Mouse (Mus musculus) embryonic facial prominence, embryonic 13.5 days (tissue): ENCODE data around the gene Unc45b. TPM values are rescaled to one million over a fixed set of nuclear protein-coding genes. Genes with fewer than 3 reads are reported as not detected.
"Not testable (repeated sequence)": the region's sequence is repeated elsewhere in the genome, so short reads cannot be mapped to it uniquely, and the experiment has no call there.

Experiments used
- ATAC-seq: fragments of 200-750 bp; cut with Nextera tagmentation; 2 replicates; pipeline ENCODE4 v1.8.0; 2017; ENCODE audit warnings: low read depth; ENCODE audit not compliant: insufficient number of reproducible peaks, insufficient read depth, low FRiP score, low TSS enrichment
- H3K27ac ChIP-seq: fragments of 300-500 bp; sonication (generic); 2 replicates; pipeline ENCODE4 v1.5.1; 2015; ENCODE audit warnings: moderate library complexity, mild to moderate bottlenecking, inconsistent platforms
- H3K27me3 ChIP-seq: fragments of 300-500 bp; sonication (generic); 2 replicates; pipeline ENCODE4 v1.6.1; 2015; ENCODE audit warnings: mild to moderate bottlenecking, inconsistent platforms
- H3K36me3 ChIP-seq: fragments of 300-500 bp; sonication (generic); 2 replicates; pipeline ENCODE4 v1.6.1; 2015; ENCODE audit warnings: mild to moderate bottlenecking, inconsistent platforms
- H3K4me1 ChIP-seq: fragments of 300-500 bp; sonication (generic); 2 replicates; pipeline ENCODE4 v1.6.1; 2015; ENCODE audit warnings: inconsistent platforms
- H3K4me2 ChIP-seq: fragments of 300-500 bp; sonication (generic); 2 replicates; pipeline ENCODE4 v1.6.1; 2015; ENCODE audit warnings: moderate library complexity, mild to moderate bottlenecking, inconsistent platforms
- H3K4me3 ChIP-seq: fragments of 300-500 bp; sonication (generic); 2 replicates; pipeline ENCODE4 v1.5.1; 2015; ENCODE audit warnings: mild to moderate bottlenecking, inconsistent platforms
- H3K9ac ChIP-seq: fragments of 300-500 bp; sonication (generic); 2 replicates; pipeline ENCODE4 v1.6.1; 2015; ENCODE audit warnings: mild to moderate bottlenecking, inconsistent platforms
- H3K9me3 ChIP-seq: fragments of 300-500 bp; sonication (generic); 2 replicates; pipeline ENCODE4 v1.6.1; 2016; ENCODE audit warnings: inconsistent platforms
- WGBS: fragments of 180-500 bp; shearing (Covaris S2); methylation state at CpG from one replicate; pipeline ENCODE4 v1.1.7; 2015; ENCODE audit warnings: mixed read lengths; 5-methylcytosine and 5-hydroxymethylcytosine counted together
- polyA plus RNA-seq: library from polyadenylated mRNA; unstranded; fragments of >200 nt; fragmentation: Nextera tagmentation; extraction: Ambion mirVana; gene quantifications from 2 replicates; pipeline ENCODE4 v1.2.1, GENCODE M21; 2015

The Unc45b gene
- polyA plus RNA-seq, 1 experiment from 2014 or later = 5.7 TPM

DNA sequence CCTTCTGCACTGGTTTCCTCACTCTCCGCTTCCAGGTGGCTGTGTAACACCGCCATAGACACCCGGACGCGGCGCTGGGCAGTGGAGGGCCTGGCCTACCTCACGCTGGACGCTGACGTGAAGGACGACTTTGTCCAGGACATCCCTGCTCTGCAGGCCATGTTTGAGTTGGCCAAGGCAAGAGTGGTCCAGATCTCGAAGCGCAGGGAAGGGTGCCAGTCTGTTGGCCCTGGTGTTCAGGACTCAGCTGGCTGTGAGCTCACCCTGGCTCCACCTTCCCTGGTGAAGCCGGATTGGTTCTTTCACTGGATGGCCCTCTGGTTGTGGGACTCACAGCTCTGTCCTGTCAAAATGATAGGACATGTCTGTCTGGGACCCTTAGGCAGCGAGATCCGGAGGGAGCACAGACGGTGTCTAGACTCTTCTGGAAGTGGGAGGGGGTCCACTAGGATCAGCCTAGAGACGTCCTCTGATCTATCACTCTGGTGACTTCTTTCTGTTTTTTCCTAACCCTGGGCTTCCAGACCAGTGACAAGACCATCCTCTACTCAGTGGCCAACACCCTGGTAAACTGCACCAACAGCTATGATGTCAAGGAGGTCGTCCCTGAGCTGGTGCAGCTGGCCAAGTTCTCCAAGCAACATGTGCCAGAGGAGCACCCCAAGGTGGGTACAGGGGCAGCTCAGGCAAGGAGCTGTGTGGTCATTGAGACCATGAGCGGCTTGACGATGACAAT is 18.7 kb downstream of the Unc45b start:
- no peaks in the 10 kb centered on the region for H3K36me3 ChIP-seq
- H3K9me3 ChIP-seq = no peaks in the 10 kb centered on the region
- peaks cover 9% of the 10 kb centered on the region for H3K4me1 ChIP-seq
- peaks cover 82% of the 10 kb centered on the region for H3K27me3 ChIP-seq
- no peak overlapping the region for H3K4me2 ChIP-seq
- WGBS = 29% methylated on average over 20 of the region's 20 CpGs
- H3K4me3 ChIP-seq = no peak overlapping the region
- no peak overlapping the region for H3K9ac ChIP-seq
- H3K27ac ChIP-seq = no peak overlapping the region
- no peak for ATAC-seq

- H3K4me1 ChIP-seq = peaks cover 9% of the 10 kb centered on the region
- H3K36me3 ChIP-seq = no peaks in the 10 kb centered on the region
- H3K4me2 ChIP-seq = no peak overlapping the region
- peaks cover 87% of the 10 kb centered on the region for H3K27me3 ChIP-seq
- H3K9me3 ChIP-seq = no peaks in the 10 kb centered on the region
- ATAC-seq = no peak
- H3K27ac ChIP-seq = no peak overlapping the region
- H3K4me3 ChIP-seq = no peak overlapping the region
- no peak overlapping the region for H3K9ac ChIP-seq
- WGBS = 26% methylated on average over 3 of the region's 3 CpGs
These were observed 19.2 kb downstream of the Unc45b start for GRCm38 (mm10) chr11:82929633-82929950.

DNA sequence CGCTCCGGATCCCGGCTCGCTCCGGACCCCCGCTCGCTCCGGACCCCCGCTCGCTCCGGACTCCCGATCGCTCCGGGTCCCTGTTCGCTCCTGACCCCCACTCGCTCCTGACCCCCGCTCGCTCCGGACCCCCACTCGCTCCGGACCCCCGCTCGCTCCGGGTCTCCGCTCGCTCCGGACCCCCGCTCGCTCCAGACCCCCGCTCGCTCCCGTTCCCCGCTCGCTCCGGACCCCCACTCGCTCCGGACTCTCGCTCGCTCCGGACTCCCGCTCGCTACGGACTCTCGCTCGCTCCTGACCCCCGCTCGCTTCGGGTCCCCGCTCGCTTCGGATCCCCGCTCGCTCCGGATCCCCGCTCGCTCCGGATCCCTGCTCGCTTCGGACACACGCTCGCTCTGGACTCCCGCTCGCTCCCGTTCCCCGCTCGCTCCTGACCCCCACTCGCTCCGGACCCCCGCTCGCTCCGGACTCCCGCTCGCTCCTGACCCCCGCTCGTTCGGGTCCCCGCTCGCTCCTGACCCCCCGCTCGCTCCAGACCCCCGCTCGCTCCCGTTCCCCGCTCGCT is 20.1 kb downstream of the Unc45b start:
- H3K4me3 ChIP-seq = peak overlapping the region; percentile 46
- H3K36me3 ChIP-seq, H3K27ac ChIP-seq, H3K9me3 ChIP-seq, H3K4me1 ChIP-seq, ATAC-seq: not testable (repeated sequence)
- 0 out of 2 replicates have a peak overlapping the region, but pooled peaks have one; percentile 32 for H3K9ac ChIP-seq
- H3K4me2 ChIP-seq = peak overlapping the region; percentile 78
- peaks cover 89% of the 10 kb centered on the region for H3K27me3 ChIP-seq
- 2% methylated on average over 80 of the region's 85 CpGs for WGBS

DNA sequence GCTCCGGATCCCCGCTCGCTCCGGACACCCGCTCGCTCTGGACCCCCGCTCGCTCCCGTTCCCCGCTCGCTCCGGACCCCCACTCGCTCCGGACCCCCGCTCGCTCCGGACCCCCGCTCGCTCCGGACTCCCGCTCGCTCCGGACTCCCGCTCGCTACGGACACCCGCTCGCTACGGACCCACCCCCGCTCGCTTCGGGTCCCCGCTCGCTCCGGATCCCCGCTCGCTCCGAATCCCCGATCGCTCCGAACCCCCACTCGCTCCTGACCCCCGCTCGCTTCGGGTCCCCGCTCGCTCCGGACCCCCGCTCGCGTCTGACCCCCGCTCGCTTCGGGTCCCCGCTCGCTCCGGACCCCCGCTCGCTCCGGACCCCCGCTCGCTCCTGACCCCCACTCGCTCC is 20.8 kb downstream of the Unc45b start:
- not testable (repeated sequence) for H3K27ac ChIP-seq, H3K9me3 ChIP-seq, H3K4me1 ChIP-seq, ATAC-seq, H3K36me3 ChIP-seq
- peaks cover 89% of the 10 kb centered on the region for H3K27me3 ChIP-seq
- H3K4me2 ChIP-seq = peak overlapping the region; percentile 78
- H3K9ac ChIP-seq = peak overlapping the region; percentile 60
- peak overlapping the region; percentile 46 for H3K4me3 ChIP-seq
- 2% methylated on average over 55 of the region's 63 CpGs for WGBS

DNA sequence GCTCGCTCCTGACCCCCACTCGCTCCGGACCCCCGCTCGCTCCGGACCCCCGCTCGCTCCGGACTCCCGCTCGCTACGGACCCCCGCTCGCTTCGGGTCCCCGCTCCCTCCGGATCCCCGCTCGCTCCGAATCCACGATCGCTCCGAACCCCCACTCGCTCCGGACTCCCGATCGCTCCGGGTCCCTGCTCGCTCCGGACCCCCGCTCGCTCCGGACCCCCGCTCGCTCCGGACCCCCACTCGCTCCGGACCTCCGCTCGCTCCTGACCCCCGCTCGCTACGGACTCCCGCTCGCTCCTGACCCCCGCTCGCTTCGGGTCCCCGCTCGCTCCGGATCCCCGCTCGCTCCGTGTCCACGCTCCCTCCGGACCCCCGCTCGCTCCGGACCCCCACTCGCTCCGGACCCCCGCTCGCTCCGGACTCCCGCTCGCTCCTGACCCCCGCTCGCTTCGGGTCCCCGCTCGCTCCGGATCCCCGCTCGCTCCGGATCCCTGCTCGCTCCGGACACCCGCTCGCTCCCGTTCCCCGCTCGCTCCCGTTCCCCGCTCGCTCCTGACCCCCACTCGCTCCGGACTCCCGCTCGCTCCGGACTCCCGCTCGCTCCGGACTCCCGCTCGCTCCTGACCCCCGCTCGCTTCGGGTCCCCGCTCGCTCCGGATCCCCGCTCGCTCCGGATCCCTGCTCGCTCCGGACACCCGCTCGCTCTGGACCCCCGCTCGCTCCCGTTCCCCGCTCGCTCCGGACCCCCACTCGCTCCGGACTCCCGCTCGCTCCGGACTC is 21.5 kb downstream of the Unc45b start:
- H3K9me3 ChIP-seq, H3K27ac ChIP-seq, ATAC-seq, H3K4me1 ChIP-seq, H3K36me3 ChIP-seq: not testable (repeated sequence)
- Histone ChIP-seq H3K4me3 (peak overlapping the region; percentile 46), H3K9ac (peak overlapping the region; percentile 60), H3K4me2 (peak overlapping the region; percentile 78), H3K27me3 (peaks cover 89% of the 10 kb centered on the region)
- WGBS = under 1% methylated on average over 119 of the region's 119 CpGs

DNA sequence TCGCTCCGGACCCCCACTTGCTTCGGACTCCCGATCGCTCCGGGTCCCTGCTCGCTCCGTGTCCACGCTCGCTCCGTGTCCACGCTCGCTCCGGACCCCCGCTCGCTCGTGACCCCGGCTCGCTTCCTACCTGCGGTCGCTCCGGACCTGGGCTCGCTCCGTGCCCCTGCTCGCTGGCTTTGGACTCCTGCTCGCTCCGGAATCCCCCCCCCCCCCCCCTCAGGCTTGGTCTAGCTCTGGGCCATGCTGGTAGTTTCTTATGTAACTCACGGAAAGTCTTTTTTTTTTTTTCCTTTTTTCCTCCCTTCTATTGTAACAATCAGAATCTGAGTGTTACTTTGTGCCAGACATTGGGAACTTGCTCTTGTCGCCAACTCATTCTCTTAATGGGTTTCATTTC is 22.8 kb downstream of the Unc45b start:
- peak overlapping the region; percentile 78 for H3K4me2 ChIP-seq
- no peak overlapping the region for H3K27ac ChIP-seq
- H3K4me3 ChIP-seq = peak overlapping the region; percentile 46
- peaks cover 92% of the 10 kb centered on the region for H3K27me3 ChIP-seq
- peaks cover 9% of the 10 kb centered on the region for H3K4me1 ChIP-seq
- peak overlapping the region; percentile 58 for H3K9ac ChIP-seq
- 1% methylated on average over 29 of the region's 29 CpGs for WGBS
- ATAC-seq = no peak
- no peaks in the 10 kb centered on the region for H3K36me3 ChIP-seq
- no peaks in the 10 kb centered on the region for H3K9me3 ChIP-seq

DNA sequence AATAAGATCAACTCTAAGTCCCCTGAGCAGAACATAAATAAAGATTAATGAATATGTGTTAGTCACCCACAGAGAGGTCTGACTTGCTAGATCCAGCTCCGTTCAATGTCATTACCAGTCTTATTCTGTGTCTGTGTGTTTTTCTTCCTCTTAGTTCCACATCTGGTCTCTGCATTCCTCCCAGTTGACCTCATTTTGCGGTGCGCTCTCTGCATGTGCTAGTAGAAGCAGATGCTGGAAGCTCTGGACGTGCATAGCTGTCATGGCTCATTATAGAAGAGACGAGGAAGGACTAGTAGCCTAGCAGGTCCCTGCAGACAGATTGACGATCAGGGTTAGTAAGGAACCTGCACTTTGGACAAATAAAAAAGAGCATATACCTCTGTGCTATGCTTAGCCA is 33.0 kb downstream of the Unc45b start:
- Histone ChIP-seq H3K4me1 (no peaks in the 10 kb centered on the region), H3K4me2 (no peak overlapping the region), H3K9me3 (no peaks in the 10 kb centered on the region), H3K9ac (no peak overlapping the region), H3K36me3 (no peaks in the 10 kb centered on the region), H3K4me3 (no peak overlapping the region), H3K27me3 (peaks cover 56% of the 10 kb centered on the region), H3K27ac (no peak overlapping the region)
- 25% methylated on average over 6 of the region's 6 CpGs for WGBS
- no peak for ATAC-seq

GRCm38 (mm10) chr11:82945636-82946035 is 35.3 kb downstream of the Unc45b start:
- no peak overlapping the region for H3K9ac ChIP-seq
- 73% methylated on average over 2 of the region's 2 CpGs for WGBS
- H3K9me3 ChIP-seq = no peaks in the 10 kb centered on the region
- peaks cover 52% of the 10 kb centered on the region for H3K27me3 ChIP-seq
- H3K4me3 ChIP-seq = no peak overlapping the region
- H3K4me2 ChIP-seq = no peak overlapping the region
- no peaks in the 10 kb centered on the region for H3K4me1 ChIP-seq
- H3K27ac ChIP-seq = no peak overlapping the region
- no peaks in the 10 kb centered on the region for H3K36me3 ChIP-seq
- ATAC-seq = no peak

DNA sequence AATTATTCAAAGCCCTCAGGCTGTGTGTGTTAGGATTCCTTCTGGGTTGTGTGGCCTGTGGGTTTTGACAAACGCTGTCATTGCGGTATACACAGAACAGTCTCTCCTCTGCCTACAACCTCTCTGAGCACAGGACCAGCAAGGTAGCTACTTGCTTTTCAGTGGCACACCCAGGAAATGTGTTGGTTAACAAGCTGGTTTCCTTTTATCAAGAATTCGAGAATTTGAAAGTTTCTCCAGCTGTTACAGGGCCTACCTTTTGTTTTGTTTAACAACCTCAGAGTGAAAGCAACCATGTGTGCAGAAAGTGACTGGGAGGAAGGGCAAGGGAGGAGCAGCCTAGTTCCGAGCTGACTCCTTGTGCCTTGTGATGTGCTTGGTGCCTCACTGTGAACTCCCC is 37.1 kb downstream of the Unc45b start:
- Histone ChIP-seq H3K4me2 (no peak overlapping the region), H3K4me3 (no peak overlapping the region), H3K9me3 (no peaks in the 10 kb centered on the region), H3K27me3 (peaks cover 59% of the 10 kb centered on the region), H3K9ac (no peak overlapping the region), H3K36me3 (no peaks in the 10 kb centered on the region), H3K4me1 (peaks cover 10% of the 10 kb centered on the region), H3K27ac (no peak overlapping the region)
- no peak for ATAC-seq
- 35% methylated on average over 4 of the region's 4 CpGs for WGBS

DNA sequence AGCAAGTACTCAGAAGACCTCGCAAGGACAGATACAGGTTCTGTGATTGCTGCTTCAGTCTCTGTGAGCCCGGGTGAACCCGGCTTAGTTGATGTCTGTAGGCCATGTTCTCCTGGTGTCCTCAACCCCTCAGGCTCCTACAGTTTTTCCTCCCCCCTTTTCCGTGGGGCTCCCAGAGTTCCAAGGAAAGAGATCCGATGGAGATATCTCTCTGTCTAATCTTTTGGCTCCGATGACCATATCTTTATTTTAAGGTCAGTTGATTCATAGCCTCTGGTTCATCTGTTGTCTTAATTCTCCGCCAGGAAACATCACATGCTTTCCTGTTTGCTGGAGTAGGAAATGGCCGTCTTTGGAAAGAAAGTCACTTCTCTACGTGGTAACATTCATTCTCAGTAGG is 38.7 kb downstream of the Unc45b start:
- H3K36me3 ChIP-seq = no peaks in the 10 kb centered on the region
- WGBS = 85% methylated on average over 9 of the region's 9 CpGs

DNA sequence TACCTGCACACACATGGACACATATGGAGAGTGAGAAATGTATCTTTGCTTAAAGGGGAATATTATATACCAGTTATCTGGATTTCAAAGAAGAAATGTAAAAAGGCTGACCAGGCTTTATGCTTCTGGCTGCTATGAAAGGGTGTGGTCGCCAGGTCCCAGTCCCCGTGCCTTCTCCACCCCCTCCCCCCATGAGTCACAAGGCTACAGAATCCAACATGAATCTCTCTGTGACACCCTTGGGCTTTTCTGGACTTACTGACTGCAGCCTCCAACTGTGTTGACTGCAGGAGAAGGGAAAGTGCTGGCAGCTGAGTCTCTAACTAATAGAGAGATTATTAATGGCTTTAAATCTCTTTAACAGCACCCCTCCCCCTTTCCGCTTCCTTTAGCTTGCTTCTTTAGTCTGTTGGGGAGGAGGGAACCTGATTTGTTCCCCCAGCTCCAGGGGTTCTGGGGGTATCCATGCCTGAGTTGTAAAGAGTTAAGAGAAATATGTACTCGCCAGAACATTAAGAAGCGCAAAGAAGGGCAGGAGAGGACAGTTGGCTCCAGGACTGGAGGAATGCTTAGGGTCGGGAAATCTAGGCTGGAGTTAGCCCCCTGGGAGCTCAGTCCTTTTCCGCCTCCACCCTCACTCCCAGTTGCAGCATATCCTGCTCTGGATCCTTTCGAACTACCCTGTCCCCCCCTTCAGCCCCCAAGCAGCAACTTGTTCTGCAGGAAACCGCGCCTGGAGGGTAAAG is 40.6 kb downstream of the Unc45b start, which contains the start of gene Slfn5:
Slfn5 (plus strand) TSS at position 614 of the 746 bp plus-strand sequence.
- H3K9me3 ChIP-seq = no peaks in the 10 kb centered on the region
- no peak within 1 kb of the TSS for H3K27ac ChIP-seq
- H3K36me3 ChIP-seq = no peaks in the 10 kb centered on the region
- 11% methylated on average over 10 of the region's 10 CpGs for WGBS
- peak within 1 kb of the TSS; percentile 12; the same call in 1 of the 2 replicates for H3K4me3 ChIP-seq
- H3K27me3 ChIP-seq = peaks cover 67% of the 10 kb centered on the region
- H3K9ac ChIP-seq = no peak within 1 kb of the TSS
- ATAC-seq = no peak
- peaks cover 10% of the 10 kb centered on the region for H3K4me1 ChIP-seq
- H3K4me2 ChIP-seq = peak within 1 kb of the TSS; percentile 27

More for the DNA sequence above, 38.7 kb downstream of the Unc45b start:
- no peak for ATAC-seq
- Histone ChIP-seq H3K27ac (no peak overlapping the region), H3K9me3 (no peaks in the 10 kb centered on the region), H3K9ac (no peak overlapping the region), H3K4me3 (no peak overlapping the region), H3K4me2 (no peak overlapping the region), H3K4me1 (peaks cover 10% of the 10 kb centered on the region), H3K27me3 (peaks cover 62% of the 10 kb centered on the region)
